Mouse (Mus musculus) embryonic facial prominence, embryonic 14.5 days (tissue): Measurements from ENCODE around the gene Cbr4. TPM values are rescaled to one million over a fixed set of nuclear protein-coding genes. Genes with fewer than 3 reads are reported as not detected.

Experiments used
- ATAC-seq: fragments of 200-750 bp; cut with Nextera tagmentation; 2 replicates; pipeline ENCODE4 v1.8.0; 2017; ENCODE audit warnings: low read depth, moderate number of reproducible peaks, moderate TSS enrichment
- DNase-seq: peaks from one replicate; pipeline ENCODE4 v3.0.0-alpha.2; 2015; ENCODE audit warnings: low spot score
- H3K27ac ChIP-seq: fragments of 300-500 bp; sonication (generic); replicated peaks from 2 replicates; pipeline ENCODE4 v1.5.1; 2014; ENCODE audit warnings: low read depth, mild to moderate bottlenecking, low read length, moderate library complexity
- H3K27me3 ChIP-seq: fragments of 300-500 bp; sonication (generic); replicated peaks from 2 replicates; pipeline ENCODE4 v1.6.1; 2014; ENCODE audit warnings: low read length; ENCODE audit not compliant: control insufficient read depth, insufficient read depth
- H3K36me3 ChIP-seq: fragments of 300-500 bp; sonication (generic); 2 replicates; pipeline ENCODE4 v1.6.1; 2014; ENCODE audit warnings: low read length, mixed read lengths; ENCODE audit not compliant: control insufficient read depth, insufficient read depth
- H3K4me1 ChIP-seq: fragments of 300-500 bp; sonication (generic); 2 replicates; pipeline ENCODE4 v1.6.1; 2014; ENCODE audit warnings: antibody characterized with exemption, low read length; ENCODE audit not compliant: control insufficient read depth, insufficient read depth
- H3K4me2 ChIP-seq: fragments of 300-500 bp; sonication (generic); 2 replicates; pipeline ENCODE4 v1.6.1; 2014; ENCODE audit warnings: low read depth, mild to moderate bottlenecking, low read length, moderate library complexity, mixed read lengths
- H3K4me3 ChIP-seq: fragments of 300-500 bp; sonication (generic); 2 replicates; pipeline ENCODE4 v1.5.1; 2014; ENCODE audit warnings: low read depth, mild to moderate bottlenecking, low read length
- H3K9ac ChIP-seq: fragments of 300-500 bp; sonication (generic); 2 replicates; pipeline ENCODE4 v1.6.1; 2014; ENCODE audit warnings: low read depth, mild to moderate bottlenecking, low read length, moderate library complexity, mixed read lengths
- H3K9me3 ChIP-seq: fragments of 300-500 bp; sonication (generic); 2 replicates; pipeline ENCODE4 v1.6.1; 2016; ENCODE audit warnings: low read length; ENCODE audit not compliant: control insufficient read depth
- WGBS: fragments of 180-500 bp; shearing (Covaris S2); extraction: QIAGEN DNeasy Blood & Tissue Kit; methylation state at CpG from one replicate; pipeline ENCODE4 v1.1.7; 2014; 5-methylcytosine and 5-hydroxymethylcytosine counted together
- polyA plus RNA-seq: library from polyadenylated mRNA; unstranded; fragments of >200 nt; fragmentation: Nextera tagmentation; extraction: Ambion mirVana; gene quantifications from 2 replicates; pipeline ENCODE4 v1.2.1, GENCODE M21; 2014

The Cbr4 gene
- polyA plus RNA-seq, 1 experiment from 2014 or later = 31.3 TPM

GRCm38 (mm10) chr8:61550006-61550748, 62.6 kb downstream of the Cbr4 start:
- Histone ChIP-seq H3K9me3 (peaks cover 20% of the 10 kb centered on the region), H3K27me3 (no peaks in the 10 kb centered on the region), H3K4me2 (no peak overlapping the region), H3K36me3 (peaks cover 50% of the 10 kb centered on the region), H3K27ac (no peak overlapping the region), H3K9ac (no peak overlapping the region), H3K4me1 (peaks cover 21% of the 10 kb centered on the region), H3K4me3 (no peak overlapping the region)
- no peak for DNase-seq
- ATAC-seq = no peak
- 47% methylated on average over 19 of the region's 27 CpGs for WGBS

- peaks cover 20% of the 10 kb centered on the region for H3K9me3 ChIP-seq
- WGBS = 39% methylated on average over 6 of the region's 6 CpGs
- no peaks in the 10 kb centered on the region for H3K27me3 ChIP-seq
- H3K27ac ChIP-seq = peak overlapping the region; percentile 36
- H3K36me3 ChIP-seq = peaks cover 33% of the 10 kb centered on the region
- H3K4me3 ChIP-seq = no peak overlapping the region
- DNase-seq (no peak), ATAC-seq (no peak)
- peaks cover 28% of the 10 kb centered on the region for H3K4me1 ChIP-seq
- 0 out of 2 replicates have a peak overlapping the region, but pooled peaks have one; percentile 3 for H3K4me2 ChIP-seq
- no peak overlapping the region for H3K9ac ChIP-seq
These were observed 64.7 kb downstream of the Cbr4 start for GRCm38 (mm10) chr8:61552221-61552620.

GRCm38 (mm10) chr8:61552755-61553402, 65.3 kb downstream of the Cbr4 start:
- H3K4me3 ChIP-seq = no peak overlapping the region
- peaks cover 28% of the 10 kb centered on the region for H3K4me1 ChIP-seq
- peaks cover 27% of the 10 kb centered on the region for H3K36me3 ChIP-seq
- no peak overlapping the region for H3K9ac ChIP-seq
- H3K27ac ChIP-seq = peak overlapping the region; percentile 36
- ATAC-seq (no peak), DNase-seq (no peak)
- H3K9me3 ChIP-seq = peaks cover 20% of the 10 kb centered on the region
- H3K4me2 ChIP-seq = no peak overlapping the region
- no peaks in the 10 kb centered on the region for H3K27me3 ChIP-seq
- 79% methylated on average over 8 of the region's 8 CpGs for WGBS

GRCm38 (mm10) chr8:61555343-61555742, 67.8 kb downstream of the Cbr4 start:
- H3K4me2 ChIP-seq = no peak overlapping the region
- 0 out of 2 replicates have a peak overlapping the region, but pooled peaks have one; percentile 12 for H3K27ac ChIP-seq
- peaks cover 3% of the 10 kb centered on the region; the same call in 1 of the 2 replicates for H3K36me3 ChIP-seq
- 47% methylated on average over 6 of the region's 6 CpGs for WGBS
- H3K27me3 ChIP-seq = no peaks in the 10 kb centered on the region
- H3K9ac ChIP-seq = no peak overlapping the region
- H3K4me3 ChIP-seq = no peak overlapping the region
- DNase-seq (no peak), ATAC-seq (peak; percentile 22; the same call in 1 of the 2 replicates)
- peaks cover 2% of the 10 kb centered on the region; the same call in 1 of the 2 replicates for H3K9me3 ChIP-seq
- peaks cover 44% of the 10 kb centered on the region for H3K4me1 ChIP-seq

GRCm38 (mm10) chr8:61556219-61556618, 68.7 kb downstream of the Cbr4 start:
- WGBS = 55% methylated on average over 8 of the region's 8 CpGs
- Histone ChIP-seq H3K36me3 (no peaks in the 10 kb centered on the region), H3K4me1 (peaks cover 45% of the 10 kb centered on the region), H3K9ac (no peak overlapping the region), H3K4me2 (no peak overlapping the region), H3K27me3 (no peaks in the 10 kb centered on the region), H3K4me3 (no peak overlapping the region), H3K9me3 (no peaks in the 10 kb centered on the region), H3K27ac (peak overlapping the region; percentile 12; the same call in 1 of the 2 replicates)
- ATAC-seq (no peak), DNase-seq (no peak)
